Mouse (Mus musculus): ENCODE measurements at regions not wholly inside any gene's neighbourhood (a gene's known extent, or its start where the extent isn't known, plus 50 kb on each side); places are given as distances from the start of the nearest gene placed in this dataset.
"Not testable (repeated sequence)": the region's sequence is repeated elsewhere in the genome, so short reads cannot be mapped to it uniquely, and the experiment has no call there.

DNA sequence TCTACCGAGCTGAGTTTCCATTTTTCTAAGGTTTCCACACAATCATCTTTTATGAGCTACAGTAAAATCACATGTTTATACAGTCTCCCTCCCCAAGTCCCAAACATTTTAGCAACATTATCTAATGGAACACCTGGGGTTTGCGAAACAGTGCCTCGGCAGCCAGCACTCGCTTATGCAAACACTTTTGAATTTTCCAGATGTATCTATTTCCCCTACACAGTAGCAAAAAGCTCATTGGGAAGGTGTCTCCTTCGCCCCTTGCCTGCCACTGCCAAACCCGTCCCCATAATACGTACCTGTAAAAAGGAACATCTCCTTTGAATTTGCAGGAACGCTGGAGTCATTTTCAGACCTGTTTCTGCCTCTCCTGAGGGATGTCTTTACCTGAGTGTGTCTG is 149.6 kb upstream of the Mocs1 start:
- no peak for DNase-seq (ENCODE audit: low spot score in 2 of 2)

DNA sequence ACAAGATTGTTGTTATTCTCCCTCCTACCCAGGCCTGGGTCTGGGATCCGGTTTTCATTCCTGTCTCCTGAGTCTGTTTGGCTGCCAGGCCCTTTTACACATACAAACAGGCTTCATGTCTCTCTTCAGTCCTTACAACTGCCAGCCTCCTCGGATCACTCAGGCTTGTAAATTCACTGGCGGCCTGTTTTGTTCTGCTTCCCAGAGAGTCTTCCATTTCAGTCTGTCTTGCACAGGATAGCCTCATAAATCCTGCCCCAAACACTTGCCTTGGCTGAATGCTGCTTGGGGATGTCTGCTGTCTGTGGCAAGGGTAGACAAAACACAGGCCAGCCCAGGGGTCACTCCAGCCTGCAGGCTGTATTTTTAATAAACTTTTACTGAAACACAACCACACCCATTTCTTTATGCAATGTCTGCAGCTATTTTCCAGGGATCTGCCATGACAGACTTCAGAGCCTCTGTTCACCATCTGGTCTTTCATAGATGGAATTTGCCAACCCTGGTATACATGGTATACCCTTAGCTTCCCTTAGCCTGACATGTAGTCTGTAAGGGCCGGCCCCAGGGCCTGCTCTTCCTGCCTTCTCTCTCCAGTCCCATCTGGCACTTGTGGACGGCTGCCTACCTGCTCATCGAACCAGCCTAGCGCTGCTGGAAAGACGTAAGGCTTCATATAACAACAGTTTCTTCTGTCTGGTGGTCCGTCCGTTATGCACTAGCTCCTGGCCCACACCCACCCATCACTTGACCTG is 149.0 kb upstream of the Mocs1 start:
- DNase-seq (ENCODE audit: low spot score in 2 of 2): no peak

DNA sequence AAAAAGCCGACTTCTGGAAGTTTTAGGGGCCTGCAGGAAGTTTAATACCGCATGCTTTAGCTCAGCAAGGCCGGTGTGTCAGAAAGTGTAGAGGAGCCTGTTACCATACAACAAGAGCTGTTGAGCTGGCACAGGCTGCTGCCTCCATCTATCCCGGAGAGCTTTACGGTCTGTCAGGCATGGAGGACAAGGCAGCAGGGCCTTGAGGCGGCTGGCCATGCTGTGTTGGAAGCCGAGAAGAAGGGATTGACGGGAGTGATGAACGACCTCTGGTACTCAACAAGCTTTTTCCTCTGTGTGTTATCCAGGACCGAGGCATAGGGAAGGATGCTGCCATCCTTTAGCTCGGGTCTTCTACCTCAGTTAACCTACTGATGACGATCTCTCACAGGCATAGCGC is 146.8 kb upstream of the Mocs1 start:
- DNase-seq (ENCODE audit: low spot score in 2 of 2): no peak

DNA sequence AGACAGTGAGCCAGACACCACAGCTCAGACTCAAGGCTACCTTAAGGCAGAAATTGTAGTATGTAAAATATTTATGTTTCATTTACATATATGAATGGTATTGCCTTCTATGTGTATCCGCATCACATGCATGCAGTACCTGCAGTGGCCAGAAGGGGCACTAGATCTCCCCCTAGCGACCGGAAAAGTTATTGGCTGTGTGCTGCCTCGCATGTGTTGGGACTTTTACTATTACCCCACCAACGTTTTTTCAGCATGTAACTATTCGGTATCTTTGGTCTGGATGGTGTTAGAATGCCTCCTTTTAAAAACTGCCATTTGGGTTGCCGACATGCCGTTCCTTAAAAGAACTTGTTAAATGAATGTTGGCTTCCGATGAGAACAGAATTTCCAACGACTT is 145.7 kb upstream of the Mocs1 start:
- no peak for DNase-seq (ENCODE audit: low spot score in 2 of 2)

DNA sequence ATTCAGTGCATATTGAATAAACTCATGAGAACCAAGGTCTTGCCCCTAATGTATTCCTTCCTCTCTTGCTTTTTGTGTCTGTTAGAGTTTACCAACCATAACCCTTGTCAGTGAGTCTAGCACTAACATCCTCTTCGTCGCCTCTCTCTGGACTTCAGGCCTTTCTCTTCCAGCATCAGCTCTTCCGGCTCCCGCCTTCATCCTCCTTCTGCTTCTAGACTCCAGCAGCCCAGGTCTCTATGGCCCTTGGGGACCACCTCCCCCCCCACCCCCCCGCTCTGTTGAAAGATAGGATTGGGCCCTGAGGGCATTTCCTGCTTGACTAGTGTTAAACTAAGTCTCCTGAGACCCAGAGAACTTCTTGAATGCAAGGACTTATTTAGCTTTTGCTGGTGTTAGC is 144.7 kb upstream of the Mocs1 start:
- DNase-seq (ENCODE audit: low spot score in 2 of 2): no peak

DNA sequence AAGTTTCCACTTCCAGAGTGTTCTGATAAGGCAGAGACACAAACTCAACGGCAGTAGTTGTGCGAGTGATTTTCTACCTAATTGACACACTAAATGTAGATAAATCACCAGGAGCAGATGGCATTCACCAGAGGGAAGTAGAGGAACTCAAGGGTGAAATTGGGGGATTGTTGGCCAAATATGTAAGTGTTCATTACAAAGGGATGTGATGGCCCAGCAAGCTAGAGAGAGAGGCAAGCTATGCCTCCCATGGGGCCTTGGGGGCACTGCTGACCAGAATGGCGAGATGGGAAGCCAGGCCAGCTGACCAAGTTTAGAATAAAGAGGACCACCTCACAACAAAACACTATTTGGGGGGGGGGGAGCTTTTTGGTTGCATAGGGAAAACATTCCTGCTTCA is 136.5 kb upstream of the Mocs1 start:
- no peak for DNase-seq (ENCODE audit: low spot score in 2 of 2)

DNA sequence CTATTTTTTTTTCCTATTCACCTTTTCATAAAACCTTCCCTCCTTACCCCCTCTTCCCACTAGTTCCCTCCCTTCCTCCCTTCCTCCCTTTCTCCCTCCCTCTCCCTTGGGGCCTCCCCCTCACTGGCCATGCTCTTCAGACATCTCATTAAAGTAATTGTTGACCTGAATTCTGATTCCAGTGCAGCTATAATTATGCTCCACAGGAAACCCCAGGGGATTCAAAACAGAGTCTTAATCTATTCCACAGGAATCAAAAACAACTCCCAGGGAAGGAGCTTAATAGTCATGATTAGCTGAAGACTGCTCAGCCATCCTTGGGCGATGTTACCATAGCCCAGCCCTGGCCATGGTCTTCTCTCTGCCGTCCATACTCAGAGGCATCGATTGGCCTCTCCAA is 123.7 kb upstream of the Mocs1 start:
- DNase-seq (ENCODE audit: low spot score in 2 of 2): no peak

DNA sequence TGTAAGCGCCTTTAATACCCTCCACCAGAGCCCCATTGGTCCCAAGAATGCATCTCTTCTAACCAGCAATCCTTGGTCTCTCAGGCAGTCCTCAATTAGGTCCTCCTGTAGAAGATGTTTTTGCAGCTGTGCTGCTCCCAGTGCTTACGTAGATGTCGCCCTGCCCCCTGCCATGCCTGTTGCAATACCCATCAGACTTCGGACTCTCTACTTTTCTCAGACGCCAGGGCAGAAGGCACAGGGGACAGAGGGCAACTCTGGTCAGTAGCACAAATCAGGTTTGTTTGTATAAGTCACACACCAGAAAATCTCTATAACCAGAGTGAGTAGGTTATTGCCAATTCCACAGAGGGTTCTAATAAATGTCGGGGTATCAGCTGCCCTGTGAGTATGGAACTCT is 123.0 kb upstream of the Mocs1 start:
- no peak for DNase-seq (ENCODE audit: low spot score in 2 of 2)

DNA sequence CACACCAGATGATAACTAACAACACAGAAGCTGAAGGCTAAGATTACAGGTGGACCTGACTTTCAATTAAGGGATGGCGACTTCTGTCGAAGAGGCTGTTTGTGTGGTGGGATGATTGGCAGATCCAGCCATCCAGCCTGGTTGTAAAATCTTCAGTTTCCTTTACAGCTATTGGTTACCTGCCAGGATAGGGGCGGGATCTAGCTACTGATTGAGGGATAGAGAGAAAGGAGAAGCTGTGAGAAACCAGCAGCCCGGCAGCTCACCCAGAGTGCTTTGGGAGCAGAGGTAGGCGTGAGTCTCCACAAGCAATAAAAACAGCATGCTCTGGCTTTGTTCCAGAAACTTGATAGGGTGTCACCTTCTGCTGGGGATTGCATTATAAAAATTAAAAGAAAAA is 119.1 kb upstream of the Mocs1 start:
- DNase-seq (ENCODE audit: low spot score in 2 of 2): peak; percentile 81 to 94

DNA sequence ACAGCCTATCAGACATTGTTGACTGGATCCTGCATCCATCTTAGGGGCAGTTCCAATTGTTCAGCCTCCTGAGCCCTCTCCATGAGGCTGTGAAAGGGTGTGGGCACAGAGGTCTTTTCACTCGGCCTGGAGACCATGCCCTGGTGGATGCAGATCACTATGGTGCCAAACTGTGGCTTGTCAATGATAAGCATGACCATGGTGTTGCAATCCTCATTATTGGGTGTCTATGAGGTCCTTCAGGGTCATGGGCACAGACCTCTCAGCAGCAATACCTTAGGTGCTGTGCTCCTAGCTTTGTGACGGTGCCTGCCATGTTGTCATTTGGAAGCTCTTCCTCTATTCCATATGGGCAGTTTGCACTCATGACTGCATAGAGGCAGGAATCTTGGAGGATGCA is 114.0 kb upstream of the Mocs1 start:
- no peak for DNase-seq (ENCODE audit: low spot score in 2 of 2)

DNA sequence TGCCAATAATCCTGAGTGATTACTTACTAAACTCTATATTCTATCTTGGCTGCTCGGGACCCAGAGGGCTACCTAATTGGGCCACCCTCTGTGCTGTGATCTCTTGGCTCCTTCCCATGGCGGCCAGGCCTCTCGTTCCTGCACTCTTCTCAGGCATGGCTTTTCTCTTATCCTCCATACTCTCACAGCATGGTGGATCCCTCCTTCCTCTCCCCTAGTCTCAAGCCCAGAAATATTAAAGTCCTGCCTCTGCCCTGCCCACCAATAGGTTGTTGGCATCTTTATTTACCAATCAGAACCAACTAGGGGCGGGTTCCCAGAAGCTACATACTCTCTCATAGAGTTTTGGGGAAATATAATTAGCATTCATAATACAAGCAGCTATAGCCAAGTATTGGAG is 100.6 kb upstream of the Mocs1 start:
- no peak for DNase-seq (ENCODE audit: low spot score in 2 of 2)

DNA sequence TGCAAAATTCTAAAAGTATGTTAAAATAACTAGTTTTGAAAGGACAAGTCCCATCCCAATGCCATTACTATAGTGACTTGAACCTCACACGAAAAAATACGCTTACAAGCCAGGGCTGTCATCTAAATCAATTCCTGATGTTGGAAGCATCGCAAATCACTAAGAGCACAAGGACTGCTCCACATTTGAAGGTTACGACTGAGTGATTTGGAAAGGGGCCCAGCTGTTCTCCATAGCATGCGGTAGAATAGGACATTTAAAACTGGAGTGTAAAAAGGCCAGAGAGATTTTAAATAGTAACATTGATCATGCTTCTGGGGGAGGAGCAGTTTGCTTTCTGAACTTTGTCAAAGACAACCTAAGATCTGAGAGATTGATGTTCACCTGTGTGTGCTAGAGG is 92.8 kb upstream of the Mocs1 start:
- DNase-seq (ENCODE audit: low spot score in 2 of 2): no peak

DNA sequence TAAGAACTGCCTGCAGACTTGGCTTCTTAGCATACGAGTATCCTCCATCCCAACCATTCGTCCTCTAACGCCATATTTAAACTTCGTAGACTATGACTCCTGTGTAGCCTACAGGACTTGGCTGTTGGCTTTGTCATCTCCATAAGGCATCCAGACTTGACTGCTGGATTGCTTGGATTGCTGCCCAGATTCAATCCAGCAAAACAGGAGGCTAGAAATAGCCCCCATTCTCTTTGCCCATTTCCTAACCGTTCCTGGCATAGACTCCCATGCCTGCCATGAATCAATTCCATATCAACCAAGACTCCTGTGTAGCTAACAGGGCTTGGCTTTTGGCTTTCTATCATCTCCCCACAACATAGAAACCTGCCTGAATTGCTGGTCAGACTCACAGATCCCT is 90.3 kb upstream of the Mocs1 start:
- DNase-seq (ENCODE audit: low spot score in 2 of 2): no peak

DNA sequence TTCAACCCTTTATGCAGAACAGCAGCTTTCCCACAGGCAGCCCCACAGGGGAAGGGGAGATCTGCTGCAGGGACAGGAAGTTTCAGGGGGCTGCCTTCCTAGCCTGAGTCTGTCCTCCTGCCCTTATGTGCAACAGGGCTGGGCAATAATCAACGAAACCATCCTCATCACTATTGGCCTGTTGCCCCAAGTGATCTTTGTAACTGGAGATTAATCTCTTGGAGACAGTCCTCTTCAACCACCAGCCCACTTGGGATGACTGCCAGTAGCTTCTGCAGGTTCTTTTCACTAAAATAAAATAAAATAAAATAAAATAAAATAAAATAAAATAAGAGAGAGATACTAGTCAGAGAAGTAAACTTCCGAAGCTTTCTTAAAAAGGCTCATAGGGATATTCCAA is 85.5 kb upstream of the Mocs1 start:
- DNase-seq (ENCODE audit: low spot score in 2 of 2): no peak

DNA sequence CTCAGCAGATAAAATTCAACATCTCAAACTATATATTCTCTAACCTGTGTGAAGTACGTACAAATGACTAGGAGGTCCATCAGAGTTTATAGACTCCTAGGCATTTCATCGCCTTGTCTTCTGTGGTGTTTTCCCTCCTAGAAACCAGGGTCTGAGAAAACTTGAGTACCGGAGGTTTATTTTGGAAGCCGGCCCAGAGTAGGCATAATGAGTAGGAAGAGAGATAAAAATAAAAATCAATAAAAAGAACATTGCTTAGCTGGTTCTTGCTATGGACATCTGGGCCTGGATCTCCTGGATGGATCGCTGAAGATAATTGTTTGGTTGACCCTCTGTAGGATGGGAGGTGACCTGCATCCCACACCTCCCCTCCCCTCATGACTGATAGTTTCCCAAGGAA is 81.5 kb upstream of the Mocs1 start:
- peak in 1 of 2 experiments; percentile 4 for DNase-seq (ENCODE audit: low spot score in 2 of 2)

DNA sequence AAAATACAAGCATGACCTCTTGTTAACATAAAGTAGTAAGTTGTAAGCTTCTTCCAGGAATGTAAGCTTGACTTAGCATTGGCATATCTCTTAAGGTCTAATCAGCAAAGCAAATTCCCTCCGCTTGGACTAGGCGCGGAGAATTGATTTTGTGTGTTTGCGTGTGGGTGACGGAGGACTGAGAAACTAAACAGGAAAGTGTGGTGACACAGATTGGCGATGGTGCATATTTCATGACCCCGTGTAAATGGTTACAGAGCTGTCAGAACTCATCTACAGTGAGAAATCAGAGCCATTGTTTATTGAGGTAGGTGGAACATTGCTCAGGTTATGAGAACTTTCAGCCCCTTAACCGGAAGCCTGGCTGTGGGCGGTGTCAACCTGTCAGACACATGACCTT is 78.8 kb upstream of the Mocs1 start:
- DNase-seq (ENCODE audit: low spot score in 2 of 2): no peak

DNA sequence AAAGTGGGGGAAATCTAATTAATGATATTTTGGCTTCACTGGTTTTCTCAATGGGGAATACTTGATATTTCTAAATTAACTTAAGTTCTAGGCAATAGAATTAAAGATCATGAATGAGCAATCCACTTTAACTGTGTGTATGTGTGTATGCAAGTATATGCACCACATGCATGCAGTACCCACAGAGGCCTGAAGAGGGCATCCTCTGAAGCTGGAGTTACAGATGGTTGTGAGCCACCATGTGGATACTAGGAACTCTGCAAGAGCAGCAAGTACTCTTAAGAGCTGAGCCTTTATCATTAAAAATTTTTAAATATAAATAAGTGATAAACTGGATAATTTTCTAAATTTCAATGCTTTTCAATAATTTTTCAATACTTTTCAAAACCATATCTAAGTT is 69.0 kb upstream of the Mocs1 start:
- no peak for DNase-seq (ENCODE audit: low spot score in 2 of 2)

DNA sequence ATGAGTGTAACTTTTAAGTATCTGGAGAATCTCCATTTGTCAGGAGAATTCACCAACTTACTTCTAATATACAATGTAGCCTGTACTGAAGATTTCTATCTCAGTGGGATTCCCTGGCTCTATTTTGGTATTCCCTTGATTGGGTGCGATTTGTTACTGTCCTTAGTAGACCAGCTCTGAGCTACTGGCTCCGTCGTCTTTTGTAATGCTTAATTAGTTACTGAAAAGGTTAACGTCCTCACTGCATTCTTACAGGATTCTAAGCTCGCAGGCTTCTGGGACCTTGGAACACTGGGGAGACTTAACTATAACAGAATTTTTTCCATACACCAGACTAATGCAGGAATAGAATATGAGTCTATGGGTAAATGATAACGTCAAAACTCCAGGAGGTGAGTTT is 67.9 kb upstream of the Mocs1 start:
- DNase-seq (ENCODE audit: low spot score in 2 of 2): not testable (repeated sequence)

DNA sequence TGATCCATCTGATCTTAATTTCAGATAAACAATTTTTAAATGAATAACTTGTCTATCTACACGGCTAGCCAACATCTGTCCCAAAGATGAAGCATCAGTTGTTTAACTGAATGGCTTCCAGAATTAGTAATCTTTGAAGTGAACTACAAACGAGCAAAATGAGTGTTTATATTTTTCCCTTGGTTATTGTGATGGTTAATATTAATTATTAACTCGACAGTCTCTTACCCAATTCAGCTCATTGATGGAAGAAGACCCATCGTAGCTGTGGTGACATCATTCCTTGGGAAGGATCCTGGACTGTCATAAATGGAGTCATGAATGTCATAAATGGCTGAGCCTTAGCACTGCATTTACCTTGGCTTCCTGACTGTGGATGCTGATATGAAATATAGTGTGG is 60.4 kb upstream of the Mocs1 start:
- DNase-seq (ENCODE audit: low spot score in 2 of 2): no peak

DNA sequence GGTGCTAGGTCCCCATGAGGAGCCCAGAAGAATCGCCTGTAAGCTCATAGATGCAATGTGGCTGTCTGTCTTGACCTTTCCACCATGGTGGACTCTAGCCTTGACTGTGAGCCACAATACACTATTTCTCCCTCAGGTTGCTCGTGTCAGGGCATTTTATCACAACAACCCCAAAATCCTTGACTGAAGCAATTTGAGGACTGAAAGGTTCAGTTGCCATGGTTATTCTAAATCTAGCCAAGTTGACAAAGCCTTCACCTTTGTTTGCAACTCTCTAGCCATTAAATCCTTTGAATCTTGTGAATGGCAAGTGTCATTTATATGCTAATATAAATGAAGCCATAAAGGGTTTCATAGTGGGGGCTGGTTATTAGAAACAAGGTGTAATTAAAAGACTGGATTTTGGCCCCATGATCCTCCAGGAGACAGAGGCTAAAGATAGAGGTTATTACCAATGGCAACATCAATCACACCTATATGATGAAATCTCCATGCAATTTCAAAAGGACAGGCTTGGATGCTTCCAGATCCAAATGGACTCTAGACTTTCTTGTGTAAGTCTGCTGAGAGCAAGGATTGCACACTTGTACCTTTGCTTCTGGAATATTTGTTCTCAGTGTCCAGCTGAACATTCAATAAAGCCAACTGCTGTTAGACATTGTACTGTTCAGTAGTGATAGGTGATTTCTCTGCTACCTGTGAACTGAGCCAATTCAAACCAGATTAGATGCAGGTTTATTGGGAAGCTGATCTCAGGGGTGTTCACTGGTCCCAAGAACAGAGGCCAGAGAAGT is 59.5 kb upstream of the Mocs1 start:
- DNase-seq (ENCODE audit: low spot score in 2 of 2): no peak

DNA sequence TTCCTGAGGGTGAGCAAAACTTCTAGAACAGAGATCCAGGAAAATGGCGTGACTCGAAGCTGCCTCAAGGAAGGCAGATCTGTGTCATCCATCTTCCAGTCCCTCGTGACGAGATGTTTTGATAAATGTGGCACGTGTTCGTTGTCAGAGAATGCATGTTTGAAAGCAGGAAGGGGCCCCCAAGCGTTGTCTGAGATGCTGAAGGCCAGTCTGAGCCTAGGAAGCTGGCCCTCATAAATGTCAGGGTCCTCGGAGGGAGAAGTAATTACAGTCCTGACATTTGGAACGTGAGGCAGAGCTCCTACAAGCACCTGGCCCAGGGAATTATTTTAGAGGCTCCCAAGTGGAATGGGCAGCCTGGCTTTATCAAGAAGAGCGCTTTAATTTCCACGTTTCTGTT is 50.5 kb upstream of the Mocs1 start:
- no peak for DNase-seq (ENCODE audit: low spot score in 2 of 2)
